In the genomic region with DNA sequence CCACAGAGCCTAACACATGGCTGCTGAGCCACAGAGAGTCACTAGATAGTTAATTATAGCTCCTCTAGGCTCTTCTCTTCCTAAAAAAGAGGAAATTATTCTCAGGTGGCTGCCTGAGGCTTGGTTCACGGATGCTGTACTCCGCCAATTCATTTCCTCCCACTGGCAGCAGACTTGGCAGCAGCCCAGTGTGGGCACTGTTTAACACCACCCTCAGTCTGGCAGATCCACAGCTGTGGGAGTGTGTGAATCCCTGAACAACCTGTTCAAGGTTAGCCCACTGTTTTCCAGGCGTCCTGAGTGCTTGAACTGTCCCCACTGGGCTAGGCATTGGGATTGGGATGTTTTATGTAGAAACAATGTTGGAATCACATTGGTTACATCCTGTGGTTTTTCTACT, we compare ENCODE assay signal across 10 mouse cellular contexts. TPM values are rescaled to one million over a fixed set of nuclear protein-coding genes. Genes with fewer than 3 reads are reported as not detected.
DNase-seq lines count a peak whose midpoint lies in the region; ATAC-seq lines count a peak whose summit lies in the region.
"Had no signal": no experiment of that assay in that cellular context is flagged by ENCODE, and none has a peak within 500 bp of the region (broad histone marks: within the 10 kb centered on the region; RNA-seq: fewer than 3 reads in every experiment).

No protein-coding gene starts in this region.

- no peak overlapping the region for H3K27ac ChIP-seq in midbrain, embryonic 15.5 days
- H3K27ac ChIP-seq in midbrain, embryonic 13.5 days = no peak overlapping the region
- no peak overlapping the region for H3K27ac ChIP-seq in heart, embryonic 10.5 days
- H3K27ac ChIP-seq: liver, embryonic 14.5 days had no signal

- no peak overlapping the region for H3K4me2 ChIP-seq in midbrain, embryonic 15.5 days
- H3K4me2 ChIP-seq in midbrain, embryonic 13.5 days (replicated peaks) = no peak overlapping the region

- 38% methylated on average over 3 of the region's 3 CpGs for WGBS in midbrain, embryonic 15.5 days
- WGBS in midbrain, embryonic 13.5 days = 63% methylated on average over 3 of the region's 3 CpGs
- 76% methylated on average over 3 of the region's 3 CpGs for WGBS in heart, embryonic 10.5 days

- H3K4me1 ChIP-seq in midbrain, embryonic 15.5 days = peaks cover 11% of the 10 kb centered on the region
- no peaks in the 10 kb centered on the region; the same call in 1 of the 2 replicates for H3K4me1 ChIP-seq in midbrain, embryonic 13.5 days (replicated peaks)
- no peaks in the 10 kb centered on the region for H3K4me1 ChIP-seq in heart, embryonic 10.5 days

- no peaks in the 10 kb centered on the region for H3K9me3 ChIP-seq in midbrain, embryonic 15.5 days
- H3K9me3 ChIP-seq in midbrain, embryonic 13.5 days = no peaks in the 10 kb centered on the region
- no peaks in the 10 kb centered on the region for H3K9me3 ChIP-seq in heart, embryonic 10.5 days

- no peak overlapping the region for H3K9ac ChIP-seq in midbrain, embryonic 15.5 days
- no peak overlapping the region for H3K9ac ChIP-seq in midbrain, embryonic 13.5 days (replicated peaks)
- H3K9ac ChIP-seq: liver, embryonic 14.5 days had no signal

- 0 out of 2 replicates have a peak, but pooled peaks have one; percentile 43 for ATAC-seq in midbrain, embryonic 15.5 days (replicated peaks)
- ATAC-seq in midbrain, embryonic 13.5 days = no peak

- intact Hi-C loops in left cerebral cortex, postnatal 10 days (cut with DNase I) = no loop called here

- no peak overlapping the region for H3K4me3 ChIP-seq in midbrain, embryonic 15.5 days
- H3K4me3 ChIP-seq in midbrain, embryonic 13.5 days (replicated peaks) = no peak overlapping the region
- H3K4me3 ChIP-seq in heart, embryonic 10.5 days = no peak overlapping the region

- H3K27me3 ChIP-seq in midbrain, embryonic 15.5 days (replicated peaks) = no peaks in the 10 kb centered on the region
- no peaks in the 10 kb centered on the region for H3K27me3 ChIP-seq in midbrain, embryonic 13.5 days
- no peaks in the 10 kb centered on the region for H3K27me3 ChIP-seq in heart, embryonic 10.5 days (ENCODE audit: insufficient read depth, poor library complexity, severe bottlenecking)

- H3K36me3 ChIP-seq in midbrain, embryonic 15.5 days (replicated peaks) = no peaks in the 10 kb centered on the region
- no peaks in the 10 kb centered on the region for H3K36me3 ChIP-seq in midbrain, embryonic 13.5 days
- H3K36me3 ChIP-seq in heart, embryonic 10.5 days = no peaks in the 10 kb centered on the region

- peak; percentile 60 to 73 for DNase-seq in frontal cortex, postnatal 14 days (ENCODE audit: low spot score in 2 of 2)
- peak; percentile 63 to 77 for DNase-seq in left cerebral cortex, postnatal 10 days (ENCODE audit: extremely low spot score in 1 of 2, low spot score in 2 of 2)
- DNase-seq in testis, postnatal 14 days (ENCODE audit: low spot score) = peak; percentile 46
- no peak for DNase-seq in lung, adult 18-20 months
- no peak for DNase-seq in lung, postnatal 14 days
- no peak for DNase-seq in heart, embryonic 10.5 days (ENCODE audit: low spot score)
- DNase-seq: heart, postnatal 10 days had no signal

RNA-seq across cellular contexts. Expression of gene Frmpd2, which starts 50.0 kb away (rescaled TPM):
- 0.17 and 0.37 TPM in 2 replicates for polyA plus RNA-seq in midbrain, embryonic 15.5 days (2015; fragmentation: Nextera tagmentation; extraction: Ambion mirVana)
- polyA plus RNA-seq in midbrain, embryonic 13.5 days (2015; fragmentation: Nextera tagmentation; extraction: Ambion mirVana) = 0.09 TPM in 1 of 2 replicates, not detected in the other
- total RNA-seq in left cerebral cortex, postnatal 10 days (2021) = 1 to 10 TPM in 1 of 2 experiments, under 1 TPM in 1; 0.30 to 1.2 TPM
- 0.05 and 0.09 TPM in 2 replicates for polyA plus RNA-seq in heart, embryonic 10.5 days (2016; fragmentation: Nextera tagmentation; extraction: Ambion mirVana)
- total RNA-seq: heart, postnatal 10 days had no signal
- polyA plus RNA-seq: liver, embryonic 14.5 days had no signal

Comparison
In these comparisons a context has a peak if more than half of its experiments do, and no peak if none do; other contexts are left out.
1. DNase-seq: peak in frontal cortex, postnatal 14 days (2 of 2), left cerebral cortex, postnatal 10 days (2 of 2) and testis, postnatal 14 days (single experiment); none in lung, adult 18-20 months (0 of 2), lung, postnatal 14 days (single experiment) and heart, embryonic 10.5 days (single experiment).